Mouse (Mus musculus) gastrocnemius, postnatal 10 days (tissue): ENCODE data around the gene Helb. TPM values are rescaled to one million over a fixed set of nuclear protein-coding genes. Genes with fewer than 3 reads are reported as not detected.

ENCODE experiments used
- DNase-seq: peaks from one replicate; pipeline ENCODE4 v3.0.0; 2021; ENCODE audit warnings: mixed read lengths
- total RNA-seq, 2 experiments: library from RNA; stranded (reverse); gene quantifications; 2 replicates each; pipeline ENCODE4 v1.2.3; 2021

Helb gene
- total RNA-seq, 2 experiments from 2014 or later: 7.2 to 7.5 TPM

DNA sequence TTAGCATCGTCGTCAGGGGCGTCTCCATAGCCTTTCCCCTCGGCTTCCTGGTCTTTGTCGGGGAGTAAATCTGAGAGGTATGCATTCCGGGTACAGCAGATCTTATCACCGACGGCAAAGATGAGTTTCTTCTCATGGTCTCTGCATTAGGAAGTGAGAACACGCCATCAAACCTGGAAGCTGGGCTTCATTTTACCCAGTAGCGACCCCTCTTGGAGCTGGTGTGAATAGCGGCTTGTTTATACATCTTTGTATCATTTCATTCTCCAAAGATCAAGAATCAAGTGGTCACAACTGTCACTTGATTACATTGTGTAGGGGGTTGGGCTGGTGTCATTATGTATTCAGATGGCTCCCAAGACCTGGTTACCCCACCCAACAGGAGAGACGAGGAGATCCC is 20.2 kb downstream of the Helb start:
- DNase-seq: no peak

GRCm38 (mm10) chr10:120077850-120078249 is 34.9 kb downstream of the Helb start:
- no peak for DNase-seq

DNA sequence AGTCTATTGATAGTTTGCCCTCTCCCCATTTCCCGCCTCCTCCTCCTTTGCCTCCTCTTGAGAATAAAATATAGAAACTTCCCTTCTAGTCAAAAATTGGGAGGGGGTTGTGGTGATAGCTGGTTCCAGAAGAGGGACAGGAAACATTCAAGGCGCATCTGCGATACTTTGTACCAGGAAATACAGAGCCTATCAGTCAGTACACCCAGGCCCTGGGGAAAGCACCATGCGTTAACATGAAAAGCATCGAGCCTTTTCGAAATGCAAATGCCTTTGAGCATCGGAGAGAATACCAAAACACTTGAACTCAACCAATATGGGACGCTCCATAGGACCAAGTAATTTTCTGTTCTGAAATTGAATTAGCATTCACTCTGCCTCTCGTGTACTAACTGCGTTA is 46.5 kb downstream of the Helb start:
- DNase-seq: no peak

- DNase-seq: peak; percentile 61
Observed at GRCm38 (mm10) chr10:120064424-120064823, 48.4 kb downstream of the Helb start.

GRCm38 (mm10) chr10:120061238-120062130 is 51.3 kb downstream of the Helb start:
- no peak for DNase-seq

GRCm38 (mm10) chr10:120060579-120061237 is 52.1 kb downstream of the Helb start:
- no peak for DNase-seq

DNA sequence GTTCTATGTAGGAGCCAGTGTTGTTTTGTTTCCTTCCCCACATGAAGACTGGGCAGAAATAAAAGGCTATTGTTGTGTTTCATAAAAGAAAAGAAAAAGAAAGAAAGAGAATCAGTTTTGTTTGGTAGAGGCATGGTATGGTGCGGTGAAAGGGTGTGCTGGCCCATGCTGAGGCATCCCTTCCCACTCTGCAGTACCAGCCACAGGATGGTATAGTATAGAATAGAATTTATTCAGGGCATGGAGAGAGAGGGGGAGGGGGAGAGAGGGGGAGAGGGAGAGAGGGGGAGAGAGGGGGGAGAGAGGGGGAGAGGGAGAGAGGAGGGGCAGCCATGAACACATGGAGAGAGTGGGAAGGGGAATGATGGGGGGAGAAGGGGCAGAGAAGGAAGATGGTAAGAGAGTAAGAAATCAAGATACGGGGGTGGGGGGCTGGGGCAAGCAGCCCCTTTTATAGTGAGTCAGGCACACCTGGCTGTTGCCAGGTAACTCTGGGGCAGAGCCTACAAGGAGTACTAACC is 68.0 kb downstream of the Helb start:
- DNase-seq: no peak

DNA sequence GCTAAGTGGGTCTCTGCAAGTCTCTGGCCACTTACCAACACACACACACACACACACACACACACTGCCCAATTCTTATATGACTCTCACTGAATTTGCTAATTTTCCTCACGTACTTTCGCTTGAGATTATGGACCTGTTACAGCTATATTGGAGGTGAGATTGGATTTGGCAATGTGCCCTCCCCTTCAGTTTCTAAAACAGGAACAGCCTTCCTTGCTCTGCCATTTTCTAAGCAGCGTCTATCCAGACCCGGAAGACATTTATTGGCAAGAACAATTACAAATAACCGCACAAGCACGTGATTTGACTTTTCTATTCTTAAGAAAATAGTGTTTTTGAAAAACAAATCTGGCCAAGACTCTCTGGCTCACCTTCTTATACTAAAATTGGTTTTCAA is 68.5 kb downstream of the Helb start:
- DNase-seq: no peak

DNA sequence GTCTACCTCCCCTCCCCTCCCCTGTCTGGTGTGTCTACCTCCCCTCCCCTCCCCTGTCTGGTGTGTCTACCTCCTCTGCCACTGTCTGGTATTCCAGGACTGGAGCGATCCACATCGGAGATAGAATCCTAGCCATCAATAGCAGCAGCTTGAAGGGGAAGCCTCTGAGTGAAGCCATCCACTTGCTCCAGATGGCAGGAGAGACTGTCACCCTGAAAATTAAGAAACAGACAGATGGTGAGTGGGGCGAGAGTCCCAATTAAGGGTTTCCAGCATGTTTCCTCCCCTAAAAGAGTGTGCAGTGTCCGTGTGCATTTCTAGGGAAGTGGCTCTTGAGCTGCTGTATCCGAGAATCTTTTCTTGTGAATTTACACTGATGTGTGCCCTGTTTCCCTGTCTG is 74.6 kb downstream of the Helb start:
- no peak for DNase-seq

DNA sequence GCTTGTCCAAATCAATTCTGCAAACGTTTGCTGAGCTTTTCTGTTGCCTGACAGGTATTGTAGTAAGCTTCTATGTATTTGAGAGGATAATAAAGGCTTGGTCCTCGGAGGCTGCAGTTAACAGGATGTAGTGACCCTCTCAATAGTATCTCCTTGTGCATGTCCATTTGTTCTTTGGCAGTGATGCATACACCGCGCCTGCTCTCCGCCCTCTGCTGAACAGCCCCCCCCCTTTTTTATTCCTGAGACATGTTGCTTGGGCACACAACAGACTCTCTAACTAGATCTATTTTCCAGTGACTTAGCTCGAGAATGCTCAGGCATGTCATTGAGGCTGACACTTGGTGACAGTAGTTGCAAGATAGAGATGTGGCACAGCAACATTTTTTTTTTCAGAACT is 77.0 kb downstream of the Helb start:
- no peak for DNase-seq

GRCm38 (mm10) chr10:120035211-120035733 is 77.5 kb downstream of the Helb start:
- no peak for DNase-seq

DNA sequence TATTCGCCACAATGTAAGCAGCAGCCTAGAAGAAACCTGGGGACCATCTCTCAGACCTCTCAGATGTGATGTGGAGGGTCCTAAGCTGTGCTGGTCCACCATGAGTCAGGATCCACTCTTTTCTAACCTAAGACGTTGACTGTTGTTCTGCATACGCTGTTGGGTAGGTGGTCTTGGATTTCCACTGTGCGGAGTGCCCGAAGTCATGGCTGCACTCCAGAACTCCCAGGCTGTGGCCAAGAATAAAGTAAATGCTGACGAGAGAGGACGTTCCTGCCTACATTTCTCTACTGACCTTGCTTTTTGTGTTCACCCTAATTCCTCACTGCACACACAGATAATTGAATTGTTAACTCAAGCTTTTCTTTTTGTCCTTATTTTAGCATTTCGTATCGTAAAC is 78.9 kb downstream of the Helb start:
- DNase-seq: no peak

Other genes with a start within 250 kb of the Helb start
- gene Tmbim4, start 88.6 kb upstream of the Helb start, total RNA-seq: 10 to 100 TPM; 65.2 to 67.7 TPM
- 1 to 10 TPM; 3.4 TPM for gene Irak3, start 89.1 kb upstream of the Helb start, total RNA-seq
- 10 to 100 TPM; 14.1 to 14.7 TPM for gene Llph, start 114.1 kb upstream of the Helb start, total RNA-seq